Mouse (Mus musculus): ENCODE data around the gene Gm5129.

- TF ChIP-seq MAFK (IDR thresholded peaks at IDR 0.05; ENCODE audit: insufficient read depth, low read depth, low read length) (no peak), ZNF384 (IDR thresholded peaks at IDR 0.05; ENCODE audit: low read depth, low read length) (no peak), ZC3H11A (IDR thresholded peaks at IDR 0.05; ENCODE audit: borderline replicate concordance, low read depth, low read length) (no peak)
These were observed at the start of gene Gm5129, which contains the start of gene Dnajb6 for GRCm38 (mm10) chr5:29735557-29736061.

Measured in ES-E14 (cell line).